ENCODE assay signal across 12 mouse cellular contexts in genomic region chr13:56014006-56014405, GRCm38 (mm10).
"Had no signal": no experiment of that assay in that cellular context is flagged by ENCODE, and none has a peak within 500 bp of the region (broad histone marks: within the 10 kb centered on the region; RNA-seq: fewer than 3 reads in every experiment).

No protein-coding gene starts in this region.

- H3K36me3 ChIP-seq: limb, embryonic 12.5 days; liver, embryonic 13.5 days; midbrain, embryonic 12.5 days; neural tube, embryonic 15.5 days had no signal

- H3K4me3 ChIP-seq: layer of hippocampus, adult 2 months; limb, embryonic 12.5 days; liver, embryonic 13.5 days; midbrain, embryonic 12.5 days; neural tube, embryonic 15.5 days had no signal

- ATAC-seq: midbrain, embryonic 16.5 days had no signal

- DNase-seq: kidney, adult 18-20 months; kidney, postnatal 10 days; kidney, postnatal 4 days; liver; liver, embryonic 13.5 days; lung, adult 18-20 months; thymus, postnatal 4 days had no signal

- H3K9me3 ChIP-seq: limb, embryonic 12.5 days; liver, embryonic 13.5 days; midbrain, embryonic 12.5 days; neural tube, embryonic 15.5 days had no signal

- H3K27ac ChIP-seq: layer of hippocampus, adult 2 months; limb, embryonic 12.5 days; liver, embryonic 13.5 days; midbrain, embryonic 12.5 days; neural tube, embryonic 15.5 days had no signal

- H3K27me3 ChIP-seq: limb, embryonic 12.5 days; liver, embryonic 13.5 days; midbrain, embryonic 12.5 days; neural tube, embryonic 15.5 days had no signal

- H3K4me1 ChIP-seq: liver, embryonic 13.5 days had no signal
